Mouse (Mus musculus) layer of hippocampus, adult 9-11 months (tissue): Measurements from ENCODE around the gene Arfip1.

Source experiments
- DNase-seq: peaks from one replicate; pipeline ENCODE4 v3.0.0; 2022

Arfip1 gene

DNA sequence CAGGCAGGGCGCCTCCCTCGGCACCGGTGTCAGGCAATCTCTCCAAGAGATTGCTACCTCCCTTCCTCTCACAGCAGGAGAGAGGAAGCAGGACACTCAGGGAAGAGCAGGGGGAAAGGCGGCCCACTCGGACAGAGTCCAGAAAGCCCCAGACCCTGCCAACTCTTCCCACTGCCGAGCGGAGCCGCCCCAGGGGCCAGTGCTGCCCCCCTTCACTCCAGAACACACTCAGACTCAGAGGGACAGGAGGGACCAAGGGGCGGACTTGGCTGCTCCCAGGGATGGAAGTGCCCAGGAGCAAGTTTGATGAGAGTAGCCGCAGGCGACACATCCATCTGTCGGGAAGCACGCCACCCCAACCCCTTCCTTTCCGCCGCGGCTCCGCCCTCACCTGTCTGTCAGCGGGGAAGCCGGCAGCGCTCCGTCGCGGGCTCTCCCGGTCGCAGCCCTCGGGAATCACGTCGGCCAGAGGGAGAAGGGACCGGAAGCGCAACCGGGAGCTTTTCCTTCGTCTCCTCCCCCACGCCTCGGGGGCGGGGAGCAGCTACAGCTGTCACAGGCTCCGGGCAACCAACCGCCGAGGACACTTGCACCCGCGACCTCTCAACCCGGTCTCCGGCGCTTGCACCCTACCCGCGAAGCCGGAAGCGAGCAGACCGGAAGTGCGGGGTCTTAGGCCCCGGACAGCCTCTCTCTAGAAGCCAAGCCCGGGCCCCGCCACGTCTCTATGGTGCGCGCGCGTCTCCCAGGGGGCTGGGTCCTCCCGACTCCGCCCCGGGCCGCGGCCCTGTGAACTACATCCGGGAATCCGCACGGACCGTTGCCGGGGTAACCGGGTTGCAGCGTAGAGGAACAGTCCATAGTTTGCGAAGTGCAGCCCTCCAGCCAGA is at the start of gene Arfip1:
TSS of gene Arfip1 (minus strand) at position 603 of the 890 bp plus-strand sequence.
- peak; percentile 96 for DNase-seq

DNA sequence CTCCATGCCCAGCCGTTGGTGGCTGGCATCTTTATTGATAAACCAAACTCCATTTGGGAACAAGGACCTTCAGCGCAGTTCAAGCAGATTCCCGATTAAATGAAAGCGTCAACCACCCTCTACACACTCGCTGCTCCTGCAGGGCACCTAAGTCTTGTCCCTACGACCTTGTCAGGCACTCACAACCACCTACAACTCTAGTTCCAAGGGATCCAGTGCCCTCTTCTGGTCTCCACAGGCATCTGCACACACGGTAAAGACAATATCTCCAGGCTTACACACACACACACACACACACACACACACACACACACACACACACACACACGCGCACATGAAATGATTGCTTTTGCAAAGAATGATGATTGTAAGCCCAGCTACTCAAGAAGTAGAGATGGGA is 49.2 kb upstream of the Arfip1 start:
- DNase-seq: no peak

DNA sequence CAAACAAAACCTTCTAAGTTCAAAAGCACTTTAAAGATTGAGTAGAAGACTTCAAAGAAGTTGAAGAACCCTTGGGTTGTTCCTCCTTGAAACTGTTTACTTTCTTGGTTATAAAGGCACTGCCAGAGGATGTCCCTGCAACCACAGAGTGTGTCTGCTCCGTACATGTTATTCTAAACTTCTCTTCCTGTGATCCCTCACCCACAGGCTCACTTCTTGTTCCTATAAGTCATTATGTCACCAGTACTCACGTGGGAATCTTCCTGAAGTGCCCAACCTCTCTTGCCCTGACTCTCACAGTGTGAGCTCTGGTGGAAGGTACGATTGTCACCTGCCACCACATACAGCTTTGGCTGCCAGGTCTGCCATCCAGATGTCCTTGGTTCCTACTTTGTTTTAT is 39.6 kb upstream of the Arfip1 start:
- DNase-seq: no peak

DNA sequence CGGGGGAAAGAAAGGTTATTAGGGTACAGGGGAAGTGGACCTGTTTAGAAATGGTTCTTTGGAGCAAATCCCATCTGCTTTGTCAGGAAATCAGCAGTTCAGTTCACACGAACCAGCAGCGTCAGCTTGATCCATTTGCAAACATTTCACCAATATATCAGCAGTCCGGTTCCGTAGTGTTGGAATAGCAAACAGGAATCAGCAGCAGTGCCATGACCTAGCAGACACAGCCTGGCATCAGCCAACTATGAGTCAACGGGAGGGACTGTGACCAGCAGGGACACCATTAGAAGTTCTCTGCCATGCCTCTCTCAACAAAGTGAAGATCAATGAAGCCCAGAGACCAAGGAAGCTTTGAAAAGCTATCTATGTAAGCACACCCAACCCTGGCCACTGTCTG is 37.3 kb upstream of the Arfip1 start:
- no peak for DNase-seq

DNA sequence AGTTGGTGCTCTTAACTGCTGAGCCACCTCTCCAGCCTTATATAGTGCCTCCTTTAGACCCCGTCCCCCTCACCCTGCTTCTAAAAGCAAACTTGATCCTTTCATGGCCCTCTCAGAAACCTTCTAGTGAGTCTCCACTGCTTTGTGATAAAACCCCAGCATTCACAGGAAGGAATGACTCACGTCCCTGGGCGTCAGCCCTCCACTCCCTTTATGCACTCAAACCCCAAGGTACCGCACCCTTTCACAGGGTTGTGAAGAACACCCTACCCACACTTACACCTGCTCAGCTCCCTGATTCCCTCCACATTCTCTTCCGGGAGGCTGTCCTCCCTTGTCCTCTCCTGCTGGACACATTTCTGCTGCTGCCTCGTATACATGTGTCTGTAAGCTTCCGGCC is 36.6 kb upstream of the Arfip1 start:
- no peak for DNase-seq

DNA sequence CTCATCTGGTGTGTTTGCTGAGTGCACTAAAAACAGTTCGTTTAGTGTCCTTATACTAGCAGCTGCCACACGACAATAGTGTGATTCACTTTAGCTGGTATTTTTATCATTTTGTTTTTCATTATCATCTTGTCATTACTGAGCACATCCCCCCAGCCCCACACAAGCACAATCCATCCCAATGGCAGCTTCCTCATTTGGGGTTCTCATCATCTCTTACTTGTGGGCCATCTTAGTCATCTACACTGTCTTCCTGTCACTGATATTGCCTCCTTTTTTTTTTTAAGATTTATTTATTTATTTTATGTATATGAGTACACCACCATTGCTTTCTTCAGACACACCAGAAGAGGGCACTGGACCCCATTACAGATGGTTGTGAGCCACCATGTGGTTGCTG is 36.2 kb upstream of the Arfip1 start:
- no peak for DNase-seq

DNA sequence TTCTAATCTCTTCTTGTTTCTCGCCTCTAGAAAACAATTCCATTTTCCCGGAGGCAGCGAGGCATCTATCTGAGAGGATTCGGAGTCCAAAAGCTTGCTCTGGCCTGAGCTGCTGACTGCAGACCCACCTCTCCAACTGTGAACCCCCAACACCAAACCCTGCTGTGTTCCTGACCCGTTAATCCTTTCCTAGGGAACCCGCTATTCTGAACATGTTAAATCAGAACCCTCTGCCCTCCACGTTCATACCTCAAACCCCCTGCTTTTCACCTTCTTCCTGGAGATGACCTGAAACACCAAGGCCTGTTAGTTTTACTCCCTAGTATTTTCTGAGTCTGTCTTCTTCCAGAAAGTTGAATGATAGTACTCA is 33.4 kb upstream of the Arfip1 start:
- DNase-seq: no peak

DNA sequence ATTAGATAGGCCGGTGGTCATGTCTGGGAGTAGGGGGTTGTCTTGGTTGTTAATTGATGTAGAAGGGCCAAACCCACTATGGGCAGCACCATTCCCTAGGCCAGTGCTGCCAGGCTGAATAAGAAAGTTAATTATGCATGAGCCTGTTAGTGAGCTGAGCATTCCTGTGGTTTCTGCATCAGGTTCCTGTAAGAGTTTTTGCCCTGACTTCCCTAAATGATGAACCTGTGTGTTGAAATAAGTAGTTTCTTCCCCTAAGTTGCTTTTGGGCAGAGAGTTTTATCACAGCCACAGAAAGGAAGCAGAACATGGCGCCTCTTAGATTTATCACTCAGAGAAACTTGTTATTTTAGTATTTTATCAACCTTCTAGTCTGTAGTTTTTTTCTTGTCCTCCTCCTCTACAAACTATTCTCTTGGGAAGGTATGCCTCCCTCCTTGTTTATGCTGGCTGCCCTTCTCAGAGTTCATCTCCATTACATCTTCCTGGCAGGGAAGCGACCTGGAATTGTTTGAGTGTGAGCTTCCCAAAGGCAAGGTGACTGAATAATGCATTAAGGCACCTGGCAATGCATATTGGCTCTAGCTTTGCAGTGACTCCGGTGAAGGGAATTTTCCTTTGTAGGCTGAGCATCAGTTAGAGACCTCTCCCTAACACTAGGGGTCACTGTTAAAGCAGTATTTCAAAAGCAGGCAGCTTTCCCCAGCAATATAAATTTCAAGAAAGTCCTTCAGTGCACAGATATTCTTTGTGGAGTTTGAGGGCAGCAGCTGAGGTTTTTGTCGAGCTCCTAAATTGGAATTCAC is 32.8 kb upstream of the Arfip1 start:
- DNase-seq: peak; percentile 17

DNA sequence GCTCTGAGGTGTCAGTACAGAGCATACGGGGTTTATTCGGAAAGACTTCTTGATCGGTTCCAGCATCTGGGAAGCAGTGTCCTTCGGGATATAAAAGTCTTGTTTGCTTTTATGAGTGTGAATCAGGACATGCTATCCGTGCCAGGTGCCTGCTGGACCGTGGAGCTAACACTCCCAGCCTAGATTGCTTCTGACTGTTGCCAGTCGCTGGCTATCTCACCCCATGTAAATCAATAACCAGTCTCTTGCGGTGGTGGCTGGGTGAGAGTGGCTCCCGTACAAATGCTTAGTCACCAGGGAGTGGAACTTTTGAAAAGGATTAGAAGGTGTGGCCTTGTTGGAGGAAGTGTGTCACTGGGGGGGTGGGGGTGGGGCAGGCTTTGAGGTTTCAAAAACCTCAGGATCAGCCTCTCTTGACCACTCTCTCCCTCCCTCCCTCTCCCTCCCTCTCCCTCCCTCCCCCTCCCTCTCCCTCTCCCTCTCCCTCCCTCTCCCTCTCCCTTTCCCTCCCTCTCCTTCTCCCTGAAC is 27.8 kb upstream of the Arfip1 start:
- no peak for DNase-seq

DNA sequence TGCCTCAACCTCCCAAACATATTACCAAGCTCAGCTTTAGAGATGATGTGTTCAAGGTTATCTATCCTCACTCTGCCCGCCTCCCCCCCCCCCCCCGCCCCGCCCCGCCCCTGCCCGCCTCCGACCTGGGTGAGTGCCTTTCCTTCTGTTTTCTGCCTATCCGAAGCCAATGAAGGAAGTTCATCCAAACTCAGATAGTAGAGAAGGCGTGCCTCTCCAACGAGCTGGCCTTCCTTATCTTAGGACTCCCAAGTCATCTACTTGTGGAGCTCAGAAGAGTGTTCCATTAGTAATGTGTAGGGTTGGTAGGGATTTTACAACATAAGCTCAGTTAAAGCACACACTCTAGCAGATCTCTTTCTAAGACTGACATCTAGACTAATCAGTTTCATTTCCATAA is 20.8 kb upstream of the Arfip1 start:
- no peak for DNase-seq

DNA sequence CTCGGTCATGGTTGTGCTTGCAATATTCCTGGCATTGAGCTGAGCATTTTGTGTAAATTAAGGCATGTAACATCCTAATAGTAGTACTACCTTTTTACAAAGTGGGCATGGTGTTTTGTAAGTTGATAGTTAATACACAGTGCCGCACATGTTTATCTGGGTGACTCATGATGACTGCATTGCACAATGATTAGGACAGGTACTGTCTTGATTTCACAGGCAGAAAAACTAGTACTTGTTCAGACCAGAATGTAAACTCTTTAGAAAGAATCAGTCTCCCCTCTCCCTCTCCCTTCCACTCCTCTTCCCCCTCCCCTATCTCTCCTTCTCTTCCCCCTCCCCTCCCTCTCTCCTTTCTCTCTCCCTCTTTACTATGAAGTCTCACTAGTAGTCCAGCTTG is 20.3 kb upstream of the Arfip1 start:
- no peak for DNase-seq

DNA sequence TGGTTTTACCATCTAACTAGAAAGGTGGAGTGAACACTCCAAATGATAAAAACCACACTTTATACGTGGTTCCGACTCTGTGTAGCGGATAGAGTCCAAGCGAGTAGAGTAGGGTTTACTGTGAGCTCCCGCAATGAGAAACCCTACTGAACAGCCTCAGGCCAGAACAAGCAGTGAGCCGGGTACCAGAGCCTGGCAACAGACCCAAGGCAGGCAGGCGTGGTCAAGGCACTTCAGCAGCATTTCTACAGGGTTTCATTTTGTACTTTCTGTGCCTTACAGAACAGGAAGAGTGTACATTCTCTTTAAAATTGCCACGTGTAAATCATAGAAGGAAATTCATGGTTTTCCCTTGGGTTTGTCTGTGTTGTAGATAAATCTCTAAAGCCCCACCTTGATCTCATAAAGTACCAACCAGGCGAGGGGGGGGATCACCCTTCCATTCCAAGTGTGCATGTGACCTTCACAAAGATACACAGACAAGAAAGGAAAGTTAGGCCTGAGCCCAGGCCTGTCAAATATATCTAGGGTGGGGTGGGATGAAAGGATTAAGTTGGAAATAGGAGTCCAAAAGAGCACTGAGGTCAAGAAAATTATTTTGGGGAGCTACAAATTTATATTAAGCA is 19.6 kb upstream of the Arfip1 start:
- DNase-seq: no peak

DNA sequence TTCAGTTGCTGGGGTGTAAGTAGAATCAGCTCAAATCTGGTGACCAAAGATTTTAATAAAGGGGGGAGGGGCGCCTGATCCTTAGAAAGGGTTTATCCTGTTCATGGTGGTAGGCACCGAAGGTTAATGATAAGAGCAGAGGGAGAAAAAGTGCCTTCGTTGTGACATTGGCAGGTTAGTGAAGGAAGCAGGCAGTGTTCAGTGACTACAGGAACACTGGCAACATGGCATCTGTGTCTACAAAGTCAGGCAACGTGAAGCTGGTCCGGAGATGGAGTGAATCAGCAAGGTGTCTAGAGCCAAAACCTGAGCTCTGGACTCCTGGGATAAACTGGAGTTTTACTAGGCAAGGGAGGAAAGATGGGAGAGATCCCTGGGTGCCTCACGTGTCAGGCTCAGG is 16.3 kb upstream of the Arfip1 start:
- no peak for DNase-seq

DNA sequence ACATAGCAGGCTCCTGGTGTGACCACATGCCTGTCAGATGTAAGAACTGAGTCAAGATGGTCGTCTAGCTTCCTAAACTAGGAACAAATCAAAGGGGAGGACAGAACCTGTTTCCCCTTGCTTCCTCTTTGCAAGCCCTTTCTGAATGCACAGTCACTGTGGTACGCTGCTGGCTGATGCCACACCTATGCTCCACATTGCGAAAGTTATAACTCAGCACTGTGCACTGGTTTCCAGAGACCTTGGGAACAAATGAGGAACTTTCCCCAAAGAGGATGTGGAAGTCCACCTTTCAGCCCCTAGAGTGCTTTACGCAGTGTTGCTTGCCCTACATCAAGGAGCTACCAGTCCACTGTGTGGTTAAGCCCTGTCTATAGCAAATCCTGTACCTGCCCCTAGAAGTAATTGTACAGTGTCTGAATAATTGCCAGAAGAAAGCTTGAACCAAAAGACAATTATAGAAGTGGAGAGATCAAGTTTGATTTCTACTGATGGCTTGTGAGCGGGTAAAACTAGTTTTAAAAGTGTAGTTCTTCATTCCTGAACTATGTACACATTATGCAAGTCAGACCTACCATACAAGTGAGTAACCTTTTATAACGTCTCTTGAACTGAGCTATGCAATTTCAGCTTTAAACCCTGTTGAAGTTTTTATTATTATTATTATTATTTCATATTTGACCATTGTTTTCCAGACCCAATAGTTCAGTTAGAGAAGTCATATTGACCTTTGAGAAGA is 15.7 kb upstream of the Arfip1 start:
- no peak for DNase-seq

DNA sequence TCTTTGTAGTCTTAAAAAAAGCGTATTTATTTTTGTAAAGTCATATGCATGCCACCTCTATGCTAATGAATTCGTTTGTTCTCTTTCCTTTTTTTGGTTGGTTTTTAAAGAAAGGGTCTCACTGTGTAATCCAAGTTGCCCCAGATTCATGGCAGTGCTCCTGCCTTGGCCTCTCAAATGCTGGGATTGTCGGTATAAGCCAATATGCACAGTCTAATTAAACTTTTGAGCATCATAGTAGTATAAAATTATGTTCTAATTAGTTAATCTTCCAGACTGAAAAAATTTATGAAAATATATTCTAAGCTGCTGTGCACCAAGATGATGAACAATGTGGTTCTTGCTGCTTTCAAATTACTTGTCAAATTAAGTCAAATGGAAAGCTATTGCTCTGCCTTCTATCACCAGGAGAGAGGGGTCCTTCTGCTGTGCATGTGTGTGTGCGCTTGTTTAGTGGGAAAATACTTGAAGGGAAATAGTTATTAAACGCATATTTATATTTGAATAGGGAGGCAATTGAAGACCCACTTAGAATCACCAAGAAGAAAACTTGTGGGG is 13.3 kb upstream of the Arfip1 start:
- no peak for DNase-seq

DNA sequence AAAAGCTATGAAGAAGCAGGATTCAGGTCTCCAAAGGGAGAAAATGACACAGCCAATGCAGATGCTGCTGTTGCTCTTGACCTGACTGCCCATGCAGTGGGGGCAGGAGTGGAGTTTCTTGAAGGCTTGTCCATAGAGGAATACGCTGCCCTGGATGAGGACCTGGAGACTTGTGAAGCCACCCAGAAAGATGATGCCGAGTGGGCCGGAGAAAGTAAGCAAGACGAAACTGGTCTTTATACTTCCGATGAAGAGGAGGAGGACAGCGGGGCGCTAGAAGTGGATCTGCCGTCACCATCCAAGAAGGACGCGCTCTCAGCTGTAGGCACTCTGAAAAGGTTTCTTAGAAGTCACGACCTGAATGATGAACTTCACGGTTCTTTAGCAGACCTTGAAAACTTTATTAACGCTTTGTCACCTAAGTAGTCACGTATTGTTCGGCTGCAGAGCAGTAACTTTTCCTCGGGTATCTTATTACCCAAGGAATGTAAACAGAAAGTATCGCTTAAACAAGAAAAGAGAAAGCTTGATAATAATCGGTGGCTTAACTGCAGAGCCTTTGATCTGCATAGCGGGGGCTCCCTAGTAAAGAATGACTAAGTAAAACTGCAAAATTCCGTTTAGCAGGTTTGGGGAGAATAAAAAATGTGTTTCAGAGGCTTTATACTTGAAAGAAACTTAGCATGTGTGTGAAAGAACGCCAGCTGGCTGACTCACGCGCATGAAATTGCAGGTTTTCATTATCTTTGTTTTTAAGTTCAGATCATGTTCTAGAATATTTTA is 12.7 kb upstream of the Arfip1 start:
- peak; percentile 36 for DNase-seq

DNA sequence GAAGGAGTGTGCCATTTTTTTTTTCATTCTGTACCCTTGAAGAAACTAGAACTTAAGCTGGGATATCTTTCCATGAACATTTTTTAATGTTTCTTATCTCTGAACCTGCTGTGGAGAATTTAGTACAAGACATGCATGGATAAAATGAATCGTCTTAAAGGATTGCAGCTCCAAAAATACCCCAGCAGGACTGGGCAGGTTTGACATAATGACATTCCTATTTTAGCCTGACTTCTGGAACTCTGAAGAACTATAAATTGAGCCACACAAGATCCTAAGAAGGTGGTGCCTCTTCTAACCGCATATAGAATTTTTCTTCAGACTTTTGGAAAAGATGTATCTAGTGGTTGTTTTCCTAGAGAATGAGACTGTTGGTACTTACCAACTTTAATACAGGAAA is 10.8 kb upstream of the Arfip1 start, which contains the start of gene Tigd4:
TSS of gene Tigd4 (plus strand) at position 301 of the 400 bp plus-strand sequence.
- DNase-seq: no peak

DNA sequence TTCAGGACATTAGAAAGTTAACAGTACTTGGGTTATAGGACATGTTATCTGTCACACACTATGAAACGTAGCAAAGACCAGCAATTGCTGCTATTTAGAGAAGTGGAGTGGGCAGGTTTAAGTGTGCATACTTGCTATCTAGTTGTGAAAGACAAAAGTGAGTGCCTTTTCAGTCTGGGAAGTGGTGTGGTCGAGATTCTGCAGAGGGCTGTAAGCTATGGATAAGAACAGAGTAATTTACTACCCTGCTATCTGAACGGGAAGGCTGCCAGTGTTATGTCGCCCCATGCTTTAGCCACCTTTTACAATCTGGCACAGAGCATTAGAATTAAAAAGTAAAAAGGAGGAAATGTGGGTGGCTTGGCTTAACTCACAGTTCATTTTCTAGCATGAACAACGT is 4.3 kb upstream of the Arfip1 start:
- DNase-seq: no peak

DNA sequence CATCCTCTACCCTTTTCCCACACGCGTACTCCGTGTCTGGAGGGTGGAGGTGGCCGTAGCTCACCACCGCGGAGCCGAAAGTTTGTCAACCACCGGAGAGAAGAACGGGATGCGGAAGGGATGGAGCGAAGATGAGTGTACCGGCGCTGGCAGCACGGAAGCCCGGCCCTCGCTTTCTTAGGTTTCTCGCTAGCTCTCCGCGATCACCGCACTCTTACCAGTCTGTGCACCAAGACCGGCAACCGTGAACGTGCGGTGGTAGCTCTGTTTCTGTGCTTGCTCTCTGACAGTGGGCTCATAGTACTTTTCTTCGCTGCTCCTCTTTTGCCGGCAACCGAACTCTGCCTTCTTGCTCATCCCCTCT is 470 bp upstream of the Arfip1 start:
- no peak for DNase-seq

DNA sequence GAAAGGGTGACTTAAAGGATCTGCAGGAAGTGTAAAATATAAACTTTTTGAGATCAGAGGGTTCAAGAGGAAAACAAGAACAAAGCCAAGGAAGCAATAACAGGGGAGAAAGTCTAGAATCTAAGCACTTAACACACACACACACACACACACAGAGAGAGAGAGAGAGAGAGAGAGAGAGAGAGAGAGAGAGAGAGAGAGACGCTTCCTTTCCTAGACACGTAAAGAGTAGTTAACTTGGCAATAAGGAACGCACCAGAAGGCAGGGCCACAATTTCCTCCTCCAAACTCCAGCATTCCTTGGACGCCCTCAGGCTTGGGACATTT is 766 bp downstream of the Arfip1 start:
- DNase-seq: no peak

DNA sequence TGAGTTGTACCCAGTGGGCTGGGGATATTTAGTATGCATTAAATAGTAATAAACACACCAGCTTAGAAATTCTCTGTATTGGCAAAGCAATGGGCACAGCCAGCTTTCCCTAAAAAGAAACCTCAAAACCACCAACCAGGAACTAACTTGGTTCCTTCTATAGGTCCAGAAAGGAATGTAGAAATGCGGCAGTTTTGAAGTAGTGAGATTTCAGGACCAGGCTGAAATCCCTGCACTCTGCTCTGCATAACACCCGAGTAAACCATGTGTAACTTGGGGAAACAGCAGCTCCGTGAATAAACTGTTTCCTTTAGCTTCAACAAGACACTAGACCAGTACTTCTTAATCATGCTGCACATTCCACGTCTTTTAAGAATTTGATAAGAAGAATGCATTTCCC is 1.7 kb downstream of the Arfip1 start:
- DNase-seq: no peak

DNA sequence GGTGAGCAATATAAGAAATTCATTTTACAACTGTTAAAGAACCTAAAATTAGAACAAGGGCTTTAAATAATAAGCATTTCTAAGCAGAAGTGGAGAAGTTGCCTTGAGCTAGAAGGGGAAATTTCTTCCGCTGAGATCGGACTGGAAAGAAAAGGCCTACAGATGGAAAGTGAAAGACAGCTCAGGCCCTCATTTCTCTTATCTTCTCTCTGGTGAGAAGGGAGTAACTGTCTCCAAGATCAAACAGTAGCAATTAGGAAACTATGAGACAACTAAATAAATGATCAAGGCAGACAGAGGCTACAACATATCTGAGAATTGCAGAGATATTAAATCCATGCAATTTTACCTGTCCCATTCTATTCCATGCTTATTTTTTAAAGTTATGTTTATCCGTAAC is 11.9 kb downstream of the Arfip1 start:
- no peak for DNase-seq
